Mouse (Mus musculus) thymus, postnatal 4 days (tissue): ENCODE measurements around the gene Cebpz.

Experiments
- DNase-seq: peaks from one replicate; pipeline ENCODE4 v3.0.0; 2021

Cebpz gene

DNA sequence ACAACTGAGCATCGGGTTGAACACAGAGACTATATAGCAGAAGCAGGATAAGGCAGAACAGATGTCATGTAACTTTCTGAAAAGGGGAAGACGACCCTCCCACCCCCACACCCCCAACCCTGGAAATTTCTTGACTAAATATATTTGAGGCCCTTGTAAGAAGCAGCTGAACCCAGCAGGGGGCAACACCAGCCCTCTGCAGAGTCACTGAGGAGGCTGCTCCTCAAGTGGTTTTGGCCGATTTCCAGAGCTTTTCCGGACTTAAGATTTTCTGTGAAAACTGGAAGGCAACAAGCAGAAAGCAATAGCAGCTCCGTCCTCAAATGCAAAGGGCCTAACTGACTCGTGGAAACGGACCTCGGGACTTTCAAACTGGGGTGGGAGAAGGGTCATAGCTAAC lies 41.5 kb downstream of the Cebpz start:
- peak; percentile 47 for DNase-seq

DNA sequence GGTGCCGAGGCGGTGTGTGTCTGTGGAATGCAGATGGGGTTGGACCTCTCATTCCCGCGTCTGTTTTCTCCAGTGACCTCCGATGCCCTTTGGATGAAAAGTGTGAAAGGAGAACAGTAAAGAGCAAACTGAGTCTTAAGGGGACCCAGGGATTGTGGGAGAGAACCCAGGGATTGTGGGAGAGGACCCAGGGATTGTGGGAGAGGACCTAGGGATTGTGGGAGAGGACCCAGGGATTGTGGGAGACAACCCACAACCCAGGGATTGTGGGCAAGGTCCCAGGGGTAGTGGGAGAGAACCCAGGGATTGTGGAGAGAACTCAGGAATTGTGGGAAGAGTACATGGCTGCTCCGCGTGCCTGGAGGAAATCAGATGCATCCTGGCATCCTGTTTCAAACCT lies 41.9 kb downstream of the Cebpz start:
- no peak for DNase-seq

DNA sequence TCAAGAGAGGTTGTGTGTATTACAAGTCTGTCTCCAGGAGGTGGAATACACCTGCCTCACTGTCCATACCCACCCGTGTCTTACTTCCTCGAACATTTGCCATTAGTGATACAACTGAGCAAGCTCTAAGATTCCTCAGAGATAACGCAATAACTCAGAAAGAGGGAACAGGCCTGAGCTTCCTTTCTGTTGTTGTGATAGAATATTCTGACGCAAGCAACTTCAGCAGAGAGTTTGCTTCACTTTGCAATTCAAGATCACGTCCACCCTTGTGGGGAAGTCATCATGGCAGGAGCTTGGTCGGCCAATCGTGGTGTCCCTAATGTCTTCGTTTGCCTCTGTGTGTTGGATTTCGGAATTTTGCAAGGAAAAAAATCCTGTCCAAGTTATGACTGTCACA lies 45.8 kb downstream of the Cebpz start:
- no peak for DNase-seq

DNA sequence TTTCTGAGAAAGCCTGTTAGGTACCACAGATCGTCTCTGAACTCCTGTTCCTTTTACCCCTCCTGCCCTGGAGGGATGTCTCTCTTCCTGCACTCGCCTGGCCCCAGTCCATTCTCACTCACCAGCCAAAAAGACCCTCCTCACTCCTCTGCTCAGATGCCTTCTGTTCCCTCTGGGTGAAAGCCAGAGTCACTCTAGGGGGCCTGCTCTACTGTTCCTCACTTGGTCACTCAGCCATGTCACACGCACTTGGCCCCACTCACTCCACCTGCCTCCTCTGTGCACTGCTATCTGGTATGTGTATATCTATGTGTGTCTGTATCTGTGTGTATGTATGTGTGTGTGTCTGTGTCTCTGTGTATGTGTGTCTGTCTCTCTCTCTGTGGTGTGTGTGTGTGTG lies 47.7 kb downstream of the Cebpz start:
- no peak for DNase-seq

DNA sequence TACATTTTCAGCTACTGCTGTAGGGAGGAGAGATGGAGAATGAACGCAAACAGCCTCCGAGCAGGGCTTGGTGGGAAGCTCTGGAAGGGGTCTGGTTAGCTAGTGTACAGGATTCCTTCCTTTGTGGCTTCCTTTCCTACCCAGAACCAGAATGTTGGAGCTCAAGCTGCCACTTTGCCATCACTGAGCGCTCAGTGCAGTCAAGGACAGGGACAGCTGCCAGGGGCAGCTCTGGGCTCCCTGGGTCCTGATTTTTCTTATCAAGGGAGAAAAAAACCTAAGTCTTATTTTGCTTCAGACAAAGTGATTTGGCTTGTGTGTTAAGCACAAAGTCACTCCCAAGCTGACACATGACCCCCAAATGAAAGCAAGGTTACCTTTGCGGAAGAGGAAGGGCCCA lies 48.3 kb downstream of the Cebpz start:
- no peak for DNase-seq

DNA sequence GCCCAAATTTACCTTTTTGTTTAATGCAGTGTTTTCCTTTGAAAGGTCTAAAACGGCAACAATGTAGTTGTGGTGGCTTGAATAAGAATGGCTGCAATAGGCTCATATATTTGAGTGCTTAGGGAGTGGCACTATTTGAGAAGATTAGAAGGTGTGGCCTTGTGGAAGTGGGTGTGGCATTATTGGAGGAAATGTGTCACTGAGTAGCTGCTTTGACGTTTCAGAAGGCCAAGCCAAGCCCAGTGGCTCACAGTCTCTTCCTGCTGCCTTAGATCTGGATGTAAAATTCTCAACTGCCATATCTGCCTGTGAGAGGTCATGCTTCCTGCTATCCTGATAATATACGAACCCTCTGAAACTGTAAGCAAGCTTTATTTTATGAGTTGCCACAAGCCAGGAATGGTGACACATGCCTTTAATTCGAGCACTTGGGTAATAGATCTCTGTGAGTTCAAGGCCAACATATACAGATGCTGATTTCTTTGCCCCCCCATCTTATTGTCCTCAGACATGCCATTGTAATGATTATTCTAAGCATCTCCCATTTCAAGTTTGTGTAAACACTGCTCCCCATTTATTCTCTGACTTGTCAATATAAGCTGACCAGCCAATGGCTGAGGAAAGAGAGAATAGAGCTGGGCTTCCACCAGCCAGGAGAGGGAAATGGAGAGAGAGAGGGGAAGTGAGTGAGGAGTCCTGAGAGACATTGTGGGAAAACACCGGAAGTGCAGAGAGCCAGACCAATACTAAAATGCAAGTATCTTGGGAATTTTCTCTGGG lies 51.4 kb downstream of the Cebpz start:
- DNase-seq = no peak

DNA sequence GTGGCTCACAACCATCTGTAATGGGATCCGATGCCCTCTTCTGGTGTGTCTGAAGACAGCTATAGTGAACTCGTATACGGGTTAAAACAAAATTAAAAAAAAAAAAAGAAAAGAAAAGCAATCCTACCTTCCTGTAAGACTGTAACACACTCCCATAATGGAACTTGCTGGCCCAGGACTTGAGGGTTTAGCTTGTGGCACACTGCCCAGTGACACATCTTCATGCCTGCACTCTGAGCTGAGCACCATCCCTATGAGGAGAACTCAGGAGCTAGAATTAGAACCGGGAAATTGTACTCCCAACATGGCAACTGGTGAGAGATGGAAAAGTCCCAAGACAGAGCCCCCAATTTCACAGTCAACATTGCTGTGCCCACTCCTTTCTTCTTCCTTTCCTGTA lies 53.6 kb downstream of the Cebpz start:
- no peak for DNase-seq

DNA sequence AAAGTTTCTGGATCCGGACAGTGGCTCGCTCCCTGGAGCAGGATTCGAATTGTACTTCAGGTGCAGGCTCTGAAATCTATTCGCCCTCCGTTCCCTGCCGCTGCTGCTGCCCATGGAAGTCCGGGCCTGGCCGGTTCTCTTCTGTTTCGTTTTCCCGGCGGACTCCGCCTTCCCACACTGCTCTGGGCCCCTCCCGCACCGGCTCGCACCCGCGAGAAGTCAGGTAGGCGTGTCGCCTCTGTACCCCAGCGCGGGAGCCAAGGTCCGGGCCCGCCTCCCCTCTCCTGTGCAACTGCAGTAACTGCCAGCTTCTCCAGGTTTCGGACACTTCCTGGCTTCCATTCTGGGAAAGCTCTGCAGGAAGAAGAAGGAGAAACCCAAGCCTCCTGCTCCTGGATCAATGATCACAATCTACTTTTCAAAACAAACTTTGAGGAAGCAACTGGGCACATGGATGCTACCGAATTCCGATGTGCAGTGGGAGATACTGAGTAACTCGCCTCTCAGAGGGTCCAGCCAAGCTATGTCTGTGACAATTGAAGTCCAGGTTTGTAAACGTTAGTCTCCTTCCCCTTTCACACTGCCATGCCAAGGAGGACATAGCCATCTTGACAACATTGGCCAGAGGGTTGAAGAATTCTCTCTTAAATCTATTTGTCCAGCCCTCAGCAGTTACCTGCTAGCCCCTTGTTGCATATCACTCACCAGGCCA lies 54.3 kb downstream of the Cebpz start, which contains the start of gene Eif2ak2:
Eif2ak2 (minus strand) TSS at position 173 of the 712 bp plus-strand sequence.
- DNase-seq = peak; percentile 79

DNA sequence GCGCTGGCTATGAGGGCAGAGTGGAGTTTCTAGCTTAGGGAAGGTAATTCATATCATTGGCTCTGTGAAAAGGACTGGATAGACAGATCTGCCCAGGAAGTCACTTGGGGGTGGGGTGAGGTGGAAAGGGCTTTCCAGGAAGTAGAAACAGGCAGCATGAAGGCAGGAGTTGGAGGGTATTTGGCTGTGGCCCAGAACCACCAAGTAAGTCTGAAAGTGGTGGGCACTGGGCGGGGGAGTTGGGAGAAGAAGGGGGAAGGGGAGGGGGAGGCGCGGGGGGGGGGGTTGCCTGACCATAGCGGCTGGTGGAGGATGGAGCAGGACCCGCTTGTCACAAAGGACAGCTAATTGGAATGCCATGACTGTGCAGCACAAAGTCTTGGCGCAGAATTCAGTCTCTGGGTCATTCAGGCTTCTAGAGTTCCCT lies 55.0 kb downstream of the Cebpz start:
- peak; percentile 29 for DNase-seq

DNA sequence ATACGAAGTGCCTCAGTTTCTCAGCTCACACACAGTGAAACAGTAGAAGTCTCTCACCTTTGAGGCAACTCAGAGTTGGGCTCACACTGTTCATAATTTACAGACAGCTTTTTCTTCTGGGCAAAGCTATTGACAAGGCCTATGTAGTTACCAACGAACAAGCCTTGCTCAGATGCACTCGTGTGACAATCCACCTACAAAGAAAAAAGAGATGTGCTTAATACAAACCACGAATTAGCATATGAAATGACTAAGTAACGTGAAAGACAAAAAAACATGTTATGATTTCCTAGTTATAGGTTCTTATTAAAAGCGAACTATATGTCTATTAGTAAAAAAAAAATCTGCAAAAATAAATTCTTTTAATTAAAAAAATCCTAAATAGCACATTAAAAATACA lies 63.0 kb downstream of the Cebpz start:
- DNase-seq = no peak
